Mouse (Mus musculus) common myeloid progenitor, adult 5-6 weeks (primary cell): ENCODE results near the gene Gm12830. TPM values are rescaled to one million over a fixed set of nuclear protein-coding genes. Genes with fewer than 3 reads are reported as not detected.

Experiments
- total RNA-seq: library from RNA; stranded (forward); fragments of 200-1000, 187-1606 nt; gene quantifications from 2 replicates; pipeline ENCODE4 v1.2.3, GENCODE M21; 2017

The Gm12830 gene
- total RNA-seq, 1 experiment from 2014 or later = not detected

Other genes starting within 250 kb of the Gm12830 start
- gene Foxd2, start 87.2 kb downstream of the Gm12830 start, total RNA-seq = 0.09 and 1.3 TPM in 2 replicates
- gene Foxe3, start 104.3 kb downstream of the Gm12830 start, total RNA-seq = not detected in 2 replicates
- gene Cmpk1, start 165.5 kb downstream of the Gm12830 start, total RNA-seq = 177 and 188 TPM in 2 replicates
- gene Stil, start 178.4 kb downstream of the Gm12830 start, total RNA-seq = 17.3 and 29.3 TPM in 2 replicates
- gene Tal1, start 234.7 kb downstream of the Gm12830 start, total RNA-seq = 38.4 and 47.6 TPM in 2 replicates